Mouse (Mus musculus): Measurements from ENCODE around the gene Lrrk1.

GRCm38 (mm10) chr7:66260763-66261390, 127.3 kb downstream of the Lrrk1 start:
- no peak for TF ChIP-seq CTCF (IDR thresholded peaks at IDR 0.05; ENCODE audit: low read depth, low read length)
- no peak for TF ChIP-seq GATA1 (IDR thresholded peaks at IDR 0.05; ENCODE audit: borderline replicate concordance, low read length)
- TF ChIP-seq TAL1 (conservative IDR thresholded peaks at IDR 0.05; ENCODE audit: low read depth, low read length) = no peak

Data from G1E (cell line).